Mouse (Mus musculus) megakaryocyte, embryonic 14.5 days (primary cell): Measurements from ENCODE around the gene Micall2. TPM values are rescaled to one million over a fixed set of nuclear protein-coding genes. Genes with fewer than 3 reads are reported as not detected.

Experiments used
- H3K27me3 ChIP-seq: replicated peaks from 2 replicates; pipeline ENCODE3; 2012; ENCODE audit warnings: inconsistent platforms
- H3K36me3 ChIP-seq: replicated peaks from 2 replicates; pipeline ENCODE3; 2012; ENCODE audit warnings: low read length, inconsistent platforms, mixed read lengths
- H3K4me1 ChIP-seq: 2 replicates; pipeline ENCODE4 v1.6.1; 2012; ENCODE audit warnings: inconsistent platforms
- H3K4me3 ChIP-seq: replicated peaks from 2 replicates; pipeline ENCODE3; 2012; ENCODE audit warnings: moderate library complexity, mild to moderate bottlenecking, inconsistent platforms
- H3K9me3 ChIP-seq: 2 replicates; pipeline ENCODE4 v1.6.1; 2012; ENCODE audit warnings: inconsistent platforms
- FLI1 ChIP-seq: IDR thresholded peaks from 2 replicates; pipeline ENCODE4 v1.6.1; 2012; ENCODE audit warnings: low read length, inconsistent platforms, mixed read lengths
- GATA1 ChIP-seq: IDR thresholded peaks from 3 replicates; pipeline ENCODE4 v1.6.1; 2012; ENCODE audit warnings: mixed read lengths, low read length, inconsistent platforms, borderline replicate concordance
- polyA plus RNA-seq: library from polyadenylated mRNA; stranded (reverse); fragments of >175 nt; gene quantifications from 2 replicates; pipeline ENCODE4 v1.2.3, GENCODE M21; 2012; ENCODE audit warnings: low replicate concordance; ENCODE audit not compliant: insufficient read depth

The Micall2 gene
- polyA plus RNA-seq: 54.5 and 69.6 TPM in 2 replicates

GRCm38 (mm10) chr5:139735677-139736503 lies at the start of gene Micall2:
Gene Micall2 (minus strand): TSS chr5:139736336.
- H3K4me1 ChIP-seq: peaks cover 94% of the 10 kb centered on the region
- no peaks in the 10 kb centered on the region for H3K27me3 ChIP-seq
- no peaks in the 10 kb centered on the region for H3K9me3 ChIP-seq
- H3K36me3 ChIP-seq: peaks cover 17% of the 10 kb centered on the region
- H3K4me3 ChIP-seq: peak within 1 kb of the TSS; percentile 96
- TF ChIP-seq FLI1: no peak
- no peak for TF ChIP-seq GATA1

- Histone ChIP-seq H3K27me3 (no peaks in the 10 kb centered on the region), H3K4me1 (peaks cover 52% of the 10 kb centered on the region), H3K4me3 (peak overlapping the region; percentile 77), H3K36me3 (no peaks in the 10 kb centered on the region), H3K9me3 (no peaks in the 10 kb centered on the region)
- no peak for TF ChIP-seq FLI1
- TF ChIP-seq GATA1: no peak
Measured at GRCm38 (mm10) chr5:139781406-139781805, 45.3 kb upstream of the Micall2 start.

- Histone ChIP-seq H3K4me3 (peak overlapping the region; percentile 66), H3K9me3 (no peaks in the 10 kb centered on the region)
- TF ChIP-seq GATA1 (no peak), FLI1 (no peak)
Measured at GRCm38 (mm10) chr5:139776966-139777365, 40.8 kb upstream of the Micall2 start.

GRCm38 (mm10) chr5:139775216-139775926 lies 39.2 kb upstream of the Micall2 start, which contains the start of gene Ints1:
Gene Ints1 (minus strand): TSS chr5:139775674.
- TF ChIP-seq FLI1 (peak; percentile 54; the same call in 1 of the 2 replicates), GATA1 (no peak)
- H3K4me3 ChIP-seq: peak within 1 kb of the TSS; percentile 97
- H3K9me3 ChIP-seq: no peaks in the 10 kb centered on the region
- no peaks in the 10 kb centered on the region for H3K27me3 ChIP-seq
- H3K4me1 ChIP-seq: peaks cover 60% of the 10 kb centered on the region
- peaks cover 38% of the 10 kb centered on the region for H3K36me3 ChIP-seq

More at GRCm38 (mm10) chr5:139776966-139777365, 40.8 kb upstream of the Micall2 start:
- peaks cover 67% of the 10 kb centered on the region for H3K4me1 ChIP-seq
- H3K36me3 ChIP-seq: peaks cover 22% of the 10 kb centered on the region
- H3K27me3 ChIP-seq: no peaks in the 10 kb centered on the region

DNA sequence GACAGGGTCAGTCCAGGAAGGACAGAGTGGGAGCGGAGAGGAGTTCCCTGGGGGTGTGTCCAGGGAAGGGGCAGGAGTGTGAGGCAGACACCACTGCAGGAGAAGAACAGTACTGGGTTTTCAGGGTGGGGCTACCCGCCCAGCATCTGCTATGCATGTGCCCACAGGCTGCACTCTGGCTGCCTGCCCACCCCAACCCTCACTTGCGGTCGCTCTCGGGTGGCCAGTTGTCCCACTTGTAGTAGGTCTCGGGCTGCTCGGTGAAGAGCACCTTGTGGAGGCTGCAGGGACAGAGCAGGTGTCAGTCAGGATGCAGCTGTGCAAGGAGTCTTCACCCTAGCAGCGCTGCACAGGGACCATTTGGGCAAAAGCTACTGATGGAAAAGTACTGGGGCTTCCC lies 32.1 kb upstream of the Micall2 start:
- H3K9me3 ChIP-seq: no peaks in the 10 kb centered on the region
- no peak overlapping the region for H3K4me3 ChIP-seq
- no peaks in the 10 kb centered on the region for H3K27me3 ChIP-seq
- H3K4me1 ChIP-seq: peaks cover 10% of the 10 kb centered on the region; the same call in 1 of the 2 replicates
- H3K36me3 ChIP-seq: peaks cover 97% of the 10 kb centered on the region
- TF ChIP-seq GATA1 (no peak), FLI1 (no peak)

GRCm38 (mm10) chr5:139764296-139764695 lies 28.2 kb upstream of the Micall2 start:
- no peaks in the 10 kb centered on the region for H3K27me3 ChIP-seq
- no peak for TF ChIP-seq GATA1
- TF ChIP-seq FLI1: no peak
- H3K4me1 ChIP-seq: peaks cover 8% of the 10 kb centered on the region; the same call in 1 of the 2 replicates
- H3K36me3 ChIP-seq: peaks cover 99% of the 10 kb centered on the region
- no peak overlapping the region for H3K4me3 ChIP-seq
- H3K9me3 ChIP-seq: no peaks in the 10 kb centered on the region

DNA sequence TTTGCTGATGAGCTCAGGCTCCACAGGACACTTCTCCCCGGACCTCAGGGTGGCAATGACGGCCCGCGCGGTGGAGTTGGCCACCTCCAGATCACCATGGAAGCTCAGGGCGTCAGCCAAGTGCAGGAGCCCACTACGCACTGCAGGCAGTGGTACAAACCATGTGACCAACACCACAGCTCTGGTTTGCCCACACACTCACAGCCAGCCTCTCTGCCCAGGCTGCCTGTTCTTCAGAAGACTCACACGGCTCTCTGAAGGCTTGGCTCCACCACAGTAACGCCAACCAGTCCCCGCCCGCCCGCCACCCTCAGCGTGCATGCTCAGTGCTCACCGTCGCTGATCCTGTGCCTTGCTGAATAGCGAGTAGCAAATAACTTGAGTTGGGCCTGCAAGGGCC lies 22.0 kb upstream of the Micall2 start:
- Histone ChIP-seq H3K9me3 (no peaks in the 10 kb centered on the region), H3K27me3 (no peaks in the 10 kb centered on the region), H3K4me3 (no peak overlapping the region), H3K36me3 (peaks cover 99% of the 10 kb centered on the region), H3K4me1 (peaks cover 8% of the 10 kb centered on the region; the same call in 1 of the 2 replicates)
- TF ChIP-seq GATA1 (no peak), FLI1 (no peak)

GRCm38 (mm10) chr5:139756586-139756985 lies 20.4 kb upstream of the Micall2 start:
- peaks cover 8% of the 10 kb centered on the region; the same call in 1 of the 2 replicates for H3K4me1 ChIP-seq
- H3K4me3 ChIP-seq: no peak overlapping the region
- no peaks in the 10 kb centered on the region for H3K27me3 ChIP-seq
- no peak for TF ChIP-seq FLI1
- TF ChIP-seq GATA1: no peak
- H3K9me3 ChIP-seq: no peaks in the 10 kb centered on the region
- H3K36me3 ChIP-seq: peaks cover 99% of the 10 kb centered on the region

- Histone ChIP-seq H3K4me1 (peaks cover 9% of the 10 kb centered on the region; the same call in 1 of the 2 replicates), H3K4me3 (no peak overlapping the region), H3K27me3 (no peaks in the 10 kb centered on the region), H3K9me3 (no peaks in the 10 kb centered on the region), H3K36me3 (peaks cover 99% of the 10 kb centered on the region)
- TF ChIP-seq FLI1 (no peak), GATA1 (no peak)
Measured at GRCm38 (mm10) chr5:139756135-139756534, 20.0 kb upstream of the Micall2 start.
